11 mouse cellular contexts compared by ENCODE assay signal in the genomic region with DNA sequence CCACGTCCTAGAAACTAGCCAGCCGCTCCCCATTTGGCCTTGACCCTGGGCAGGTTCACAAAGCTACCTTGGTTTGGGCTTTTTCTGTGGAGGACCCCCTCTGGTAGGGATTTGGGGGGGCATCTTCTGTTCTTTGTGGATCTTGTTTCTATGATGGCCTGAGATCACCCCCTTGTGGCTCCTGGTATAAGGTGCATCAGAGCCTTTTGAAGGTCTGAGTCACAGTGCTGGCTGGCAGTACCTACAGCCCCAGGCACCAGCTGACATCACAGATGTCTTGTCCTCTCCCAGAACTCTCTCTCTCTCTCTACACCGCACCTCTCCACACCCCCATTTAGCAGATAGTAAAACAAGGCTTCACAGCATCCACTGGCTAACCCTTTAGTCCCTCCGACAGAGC. TPM values are rescaled to one million over a fixed set of nuclear protein-coding genes. Genes with fewer than 3 reads are reported as not detected.
DNase-seq lines count a peak whose midpoint lies in the region; ATAC-seq and TF ChIP-seq lines count a peak whose summit lies in the region.
"Had no signal": no experiment of that assay in that cellular context is flagged by ENCODE, and none has a peak within 500 bp of the region (broad histone marks: within the 10 kb centered on the region; RNA-seq: fewer than 3 reads in every experiment).

No protein-coding gene starts in this region.

- H3K9me3 ChIP-seq in heart, embryonic 12.5 days (replicated peaks) = no peaks in the 10 kb centered on the region
- no peaks in the 10 kb centered on the region for H3K9me3 ChIP-seq in limb, embryonic 10.5 days (replicated peaks)
- H3K9me3 ChIP-seq: heart, embryonic 15.5 days had no signal

- DNase-seq in heart, adult 2 months = peak in 1 of 2 experiments; percentile 25
- peak; percentile 18 to 21 for DNase-seq in spleen, postnatal 36 days (ENCODE audit: low spot score in 2 of 2)
- DNase-seq in spleen, postnatal 14 days (ENCODE audit: low spot score in 2 of 2) = no peak
- peak; percentile 57 to 77 for DNase-seq in cerebellum, adult 2 months
- peak; percentile 46 to 57 for DNase-seq in layer of hippocampus, postnatal 14 days (ENCODE audit: low spot score in 2 of 2)
- peak; percentile 64 for DNase-seq in thymus, postnatal 4 days
- no peak for DNase-seq in limb, embryonic 10.5 days (ENCODE audit: low spot score)

- TF ChIP-seq POLR2A in heart, adult 2 months (IDR thresholded peaks at IDR 0.05; ENCODE audit: insufficient read depth, low read depth, low read length) = no peak
- no peak for TF ChIP-seq POLR2A in cerebellum, adult 2 months (IDR thresholded peaks at IDR 0.05; ENCODE audit: borderline replicate concordance, insufficient read depth, low read length)

- TF ChIP-seq CTCF in heart, adult 2 months (IDR thresholded peaks at IDR 0.05) = peak; percentile 72
- TF ChIP-seq CTCF in cerebellum, adult 2 months (IDR thresholded peaks at IDR 0.05; ENCODE audit: borderline replicate concordance, insufficient read depth, low read depth, low read length) = peak; percentile 52; the same call in 1 of the 2 replicates

- intact Hi-C loops in heart, adult 2 months (cut with DNase I) = loop anchor here (1.0 to 2.0 kb wide), 2 partner anchors 55 to 123 kb away; no protein-coding TSS in a partner anchor

- no peak overlapping the region for H3K9ac ChIP-seq in heart, adult 2 months (ENCODE audit: low read depth, low read length)
- H3K9ac ChIP-seq in heart, embryonic 12.5 days = no peak overlapping the region
- H3K9ac ChIP-seq: heart, embryonic 15.5 days had no signal

- peaks cover 6% of the 10 kb centered on the region for H3K4me1 ChIP-seq in heart, adult 2 months (ENCODE audit: control insufficient read depth, insufficient read depth, low read length)
- H3K4me1 ChIP-seq in heart, embryonic 12.5 days (replicated peaks) = peaks cover 21% of the 10 kb centered on the region
- peaks cover 6% of the 10 kb centered on the region for H3K4me1 ChIP-seq in cerebellum, adult 2 months (ENCODE audit: control insufficient read depth, insufficient read depth, low read length)
- peaks cover 28% of the 10 kb centered on the region for H3K4me1 ChIP-seq in limb, embryonic 10.5 days

- ATAC-seq in heart, embryonic 12.5 days (ENCODE audit: insufficient number of reproducible peaks, low FRiP score) = no peak

- H3K36me3 ChIP-seq in heart, adult 2 months (ENCODE audit: control insufficient read depth, insufficient read depth, low read length) = no peaks in the 10 kb centered on the region
- H3K36me3 ChIP-seq in heart, embryonic 12.5 days = no peaks in the 10 kb centered on the region
- no peaks in the 10 kb centered on the region for H3K36me3 ChIP-seq in limb, embryonic 10.5 days
- H3K36me3 ChIP-seq: heart, embryonic 15.5 days had no signal

- no peak overlapping the region for H3K4me2 ChIP-seq in heart, embryonic 12.5 days
- H3K4me2 ChIP-seq: heart, embryonic 15.5 days had no signal

- H3K27ac ChIP-seq in heart, adult 2 months = no peak overlapping the region
- no peak overlapping the region for H3K27ac ChIP-seq in heart, embryonic 12.5 days (ENCODE audit: poor library complexity, severe bottlenecking)
- no peak overlapping the region for H3K27ac ChIP-seq in cerebellum, adult 2 months (ENCODE audit: insufficient read depth, low read length)
- no peak overlapping the region for H3K27ac ChIP-seq in limb, embryonic 10.5 days
- H3K27ac ChIP-seq: heart, embryonic 15.5 days had no signal

- H3K79me2 ChIP-seq in heart, adult 2 months (replicated peaks; ENCODE audit: control insufficient read depth, insufficient read depth, low read length) = no peaks in the 10 kb centered on the region

- WGBS in heart, adult 2 months = 52% methylated on average over 4 of the region's 4 CpGs
- WGBS in heart, embryonic 12.5 days = 39% methylated on average over 4 of the region's 4 CpGs
- whole genome bisulfite sequencing in cerebellum, adult 2 months = 34% methylated on average over 4 of the region's 4 CpGs
- WGBS in limb, embryonic 10.5 days = 42% methylated on average over 4 of the region's 4 CpGs

- no peaks in the 10 kb centered on the region for H3K27me3 ChIP-seq in heart, adult 2 months (ENCODE audit: control insufficient read depth, insufficient read depth, low read length)
- H3K27me3 ChIP-seq in heart, embryonic 12.5 days (replicated peaks) = peaks cover 21% of the 10 kb centered on the region; the same call in 1 of the 2 replicates
- H3K27me3 ChIP-seq in cerebellum, adult 2 months (ENCODE audit: control insufficient read depth, insufficient read depth, low read length) = no peaks in the 10 kb centered on the region
- H3K27me3 ChIP-seq in limb, embryonic 10.5 days (ENCODE audit: low read depth, poor library complexity, severe bottlenecking) = peaks cover 28% of the 10 kb centered on the region

- H3K4me3 ChIP-seq in heart, adult 2 months = no peak overlapping the region
- H3K4me3 ChIP-seq in heart, embryonic 12.5 days = no peak overlapping the region
- no peak overlapping the region for H3K4me3 ChIP-seq in cerebellum, adult 2 months (replicated peaks; ENCODE audit: insufficient read depth, low read depth, low read length)
- H3K4me3 ChIP-seq in limb, embryonic 10.5 days = no peak overlapping the region
- H3K4me3 ChIP-seq: heart, embryonic 15.5 days had no signal

- TF ChIP-seq EP300 in heart, adult 2 months (IDR thresholded peaks at IDR 0.05; ENCODE audit: insufficient read depth, low read depth, low read length) = 0 out of 2 replicates have a peak, but pooled peaks have one; percentile 39

RNA-seq across cellular contexts. Expression of a gene that starts 10.4 kb away (rescaled TPM):
- not detected for total RNA-seq in heart, adult 2 months (2021)
- polyA plus RNA-seq in heart, adult 2 months (2012; rRNA removed) = not detected in 2 replicates
- polyA plus RNA-seq in heart, embryonic 12.5 days (2016; fragmentation: Nextera tagmentation; extraction: Ambion mirVana) = not detected in 2 replicates
- polyA plus RNA-seq in cerebellum, adult 2 months (2012; rRNA removed) = not detected in 2 replicates
- total RNA-seq in layer of hippocampus, postnatal 14 days (2021) = not detected
- polyA plus RNA-seq in limb, embryonic 10.5 days (2016; fragmentation: Nextera tagmentation; extraction: Ambion mirVana) = not detected in 2 replicates
- polyA plus RNA-seq: heart, embryonic 15.5 days; lung, embryonic 16.5 days; stomach, embryonic 14.5 days had no signal

RNA-seq across cellular contexts. Expression of a gene that starts 10.5 kb away (rescaled TPM):
- not detected for total RNA-seq in heart, adult 2 months (2021)
- 0.45 TPM in 1 of 2 replicates, not detected in the other for polyA plus RNA-seq in heart, adult 2 months (2012; rRNA removed)
- polyA plus RNA-seq in heart, embryonic 12.5 days (2016; fragmentation: Nextera tagmentation; extraction: Ambion mirVana) = 0.18 and 0.27 TPM in 2 replicates
- 0.90 and 1.0 TPM in 2 replicates for polyA plus RNA-seq in cerebellum, adult 2 months (2012; rRNA removed)
- 1 to 10 TPM; 1.5 TPM for total RNA-seq in layer of hippocampus, postnatal 14 days (2021)
- polyA plus RNA-seq in limb, embryonic 10.5 days (2016; fragmentation: Nextera tagmentation; extraction: Ambion mirVana) = 1.1 and 1.3 TPM in 2 replicates

RNA-seq across cellular contexts. Expression of a gene that starts 10.6 kb away (rescaled TPM):
- not detected for total RNA-seq in heart, adult 2 months (2021)
- 0.43 TPM in 1 of 2 replicates, not detected in the other for polyA plus RNA-seq in heart, adult 2 months (2012; rRNA removed)
- polyA plus RNA-seq in heart, embryonic 12.5 days (2016; fragmentation: Nextera tagmentation; extraction: Ambion mirVana) = not detected in 2 replicates
- polyA plus RNA-seq in cerebellum, adult 2 months (2012; rRNA removed) = 0.07 and 0.40 TPM in 2 replicates
- 1 to 10 TPM; 1.1 to 1.5 TPM for total RNA-seq in layer of hippocampus, postnatal 14 days (2021)
- polyA plus RNA-seq in limb, embryonic 10.5 days (2016; fragmentation: Nextera tagmentation; extraction: Ambion mirVana) = 0.08 TPM in 1 of 2 replicates, not detected in the other
- polyA plus RNA-seq: stomach, embryonic 14.5 days had no signal

RNA-seq across cellular contexts. Expression of a gene that starts 24.3 kb away (rescaled TPM):
- 10 to 100 TPM; 64.7 to 71.5 TPM for total RNA-seq in heart, adult 2 months (2021)
- 93.8 and 140 TPM in 2 replicates for polyA plus RNA-seq in heart, adult 2 months (2012; rRNA removed)
- polyA plus RNA-seq in heart, embryonic 12.5 days (2016; fragmentation: Nextera tagmentation; extraction: Ambion mirVana) = 90.5 and 94.0 TPM in 2 replicates
- 76.3 and 77.9 TPM in 2 replicates for polyA plus RNA-seq in cerebellum, adult 2 months (2012; rRNA removed)
- 10 to 100 TPM; 46.6 to 47.6 TPM for total RNA-seq in layer of hippocampus, postnatal 14 days (2021)
- 120 and 122 TPM in 2 replicates for polyA plus RNA-seq in limb, embryonic 10.5 days (2016; fragmentation: Nextera tagmentation; extraction: Ambion mirVana)

RNA-seq across cellular contexts. Expression of a gene that starts 25.6 kb away (rescaled TPM):
- total RNA-seq in heart, adult 2 months (2021) = under 1 TPM in 1 of 2 experiments, not detected in 1; 0.25 TPM
- 0.62 and 2.4 TPM in 2 replicates for polyA plus RNA-seq in heart, adult 2 months (2012; rRNA removed)
- 0.13 and 0.22 TPM in 2 replicates for polyA plus RNA-seq in heart, embryonic 12.5 days (2016; fragmentation: Nextera tagmentation; extraction: Ambion mirVana)
- polyA plus RNA-seq in cerebellum, adult 2 months (2012; rRNA removed) = 5.6 and 6.2 TPM in 2 replicates
- 1 to 10 TPM; 7.1 to 7.3 TPM for total RNA-seq in layer of hippocampus, postnatal 14 days (2021)
- not detected in 2 replicates for polyA plus RNA-seq in limb, embryonic 10.5 days (2016; fragmentation: Nextera tagmentation; extraction: Ambion mirVana)

Comparison
In these comparisons a context has a peak if more than half of its experiments do, and no peak if none do; other contexts are left out.
1. DNase-seq: peak in spleen, postnatal 36 days (2 of 2), cerebellum, adult 2 months (2 of 2), layer of hippocampus, postnatal 14 days (2 of 2) and thymus, postnatal 4 days (single experiment); none in spleen, postnatal 14 days (0 of 2) and limb, embryonic 10.5 days (single experiment).